Mouse (Mus musculus) intestine, embryonic 16.5 days (tissue): ENCODE results near the gene Yipf3. TPM values are rescaled to one million over a fixed set of nuclear protein-coding genes. Genes with fewer than 3 reads are reported as not detected.

Experiments used
- ATAC-seq: fragments of 200-750 bp; cut with Nextera tagmentation; 2 replicates; pipeline ENCODE4 v1.8.0; 2017; ENCODE audit warnings: moderate TSS enrichment, moderate library complexity
- H3K27ac ChIP-seq: fragments of 300-500 bp; sonication (generic); 2 replicates; pipeline ENCODE4 v1.5.1; 2014; ENCODE audit warnings: mild to moderate bottlenecking, low read length
- H3K27me3 ChIP-seq: fragments of 300-500 bp; sonication (generic); replicated peaks from 2 replicates; pipeline ENCODE4 v1.6.1; 2014; ENCODE audit warnings: low read length, control low read depth, mixed read lengths; ENCODE audit not compliant: control insufficient read depth, insufficient read depth
- H3K36me3 ChIP-seq: fragments of 300-500 bp; sonication (generic); 2 replicates; pipeline ENCODE4 v1.6.1; 2014; ENCODE audit warnings: low read length, control low read depth; ENCODE audit not compliant: control insufficient read depth, insufficient read depth
- H3K4me1 ChIP-seq: fragments of 300-500 bp; sonication (generic); 2 replicates; pipeline ENCODE4 v1.6.1; 2014; ENCODE audit warnings: low read length, control low read depth, mixed read lengths; ENCODE audit not compliant: control insufficient read depth, insufficient read depth
- H3K4me2 ChIP-seq: fragments of 300-500 bp; sonication (generic); 2 replicates; pipeline ENCODE4 v1.6.1; 2014; ENCODE audit warnings: low read depth, low read length, control low read depth
- H3K4me3 ChIP-seq: fragments of 300-500 bp; sonication (generic); 2 replicates; pipeline ENCODE4 v1.5.1; 2014; ENCODE audit warnings: mild to moderate bottlenecking, low read length
- H3K9ac ChIP-seq: fragments of 300-500 bp; sonication (generic); 2 replicates; pipeline ENCODE4 v1.6.1; 2014; ENCODE audit warnings: low read depth, low read length
- H3K9me3 ChIP-seq: fragments of 300-500 bp; sonication (generic); 2 replicates; pipeline ENCODE4 v1.6.1; 2016; ENCODE audit warnings: low read length, control low read depth; ENCODE audit not compliant: control insufficient read depth
- WGBS: fragments of 180-500 bp; shearing (Covaris S2); extraction: QIAGEN DNeasy Blood & Tissue Kit; methylation state at CpG from one replicate; pipeline ENCODE4 v1.1.7; 2014; 5-methylcytosine and 5-hydroxymethylcytosine counted together
- polyA plus RNA-seq: library from polyadenylated mRNA; unstranded; fragments of >200 nt; fragmentation: Nextera tagmentation; extraction: Ambion mirVana; gene quantifications from 2 replicates; pipeline ENCODE4 v1.2.1, GENCODE M21; 2015

Yipf3 gene
- polyA plus RNA-seq = 122 and 123 TPM in 2 replicates

DNA sequence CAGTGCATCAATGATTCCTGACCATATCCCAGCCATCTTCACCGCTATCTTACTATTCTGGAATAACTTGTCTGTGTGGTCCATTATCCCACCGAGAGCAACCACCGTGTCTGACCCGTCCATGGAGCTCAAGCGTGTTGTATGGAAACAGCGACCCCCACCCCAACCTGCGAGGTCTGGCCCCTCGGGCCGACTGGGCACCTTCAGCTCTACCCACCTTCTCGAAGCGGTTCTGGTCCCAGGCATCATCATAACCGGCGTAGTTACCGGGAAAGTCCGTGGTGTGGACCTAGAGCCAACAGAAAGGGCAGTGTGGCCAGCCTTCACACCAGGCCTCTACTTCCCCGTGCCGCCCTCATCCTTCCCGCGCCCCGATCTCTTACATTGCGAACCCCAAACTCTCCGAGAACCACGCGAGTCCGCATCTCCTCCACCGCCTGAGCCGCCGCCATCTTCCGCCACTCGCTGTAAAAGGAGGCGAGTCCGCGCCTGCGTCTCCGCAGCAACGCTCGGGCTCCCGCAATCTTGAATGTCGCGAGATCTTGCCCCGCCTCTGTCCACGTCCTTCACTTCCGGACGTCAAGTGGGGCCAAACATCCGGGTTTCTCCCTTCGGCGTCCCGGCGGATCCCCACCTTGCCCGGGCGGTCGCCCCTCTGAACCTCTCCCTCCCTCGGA lies at the start of gene Yipf3, which contains the start of gene Polr1c:
Gene Yipf3, plus strand, starts transcription at position 569 of the 677 bp plus-strand sequence.
Gene Polr1c, minus strand, starts transcription at position 543 of the 677 bp plus-strand sequence.
- H3K9ac ChIP-seq = peak within 1 kb of the TSS; percentile 99
- peaks cover 33% of the 10 kb centered on the region for H3K36me3 ChIP-seq
- H3K4me2 ChIP-seq = peak within 1 kb of the TSS; percentile 89
- peak within 1 kb of the TSS; percentile 99 for H3K4me3 ChIP-seq
- H3K9me3 ChIP-seq = no peaks in the 10 kb centered on the region
- ATAC-seq = peak; percentile 94
- H3K4me1 ChIP-seq = peaks cover 17% of the 10 kb centered on the region
- no peaks in the 10 kb centered on the region for H3K27me3 ChIP-seq
- H3K27ac ChIP-seq = peak within 1 kb of the TSS; percentile 76
- WGBS = under 1% methylated on average over 53 of the region's 53 CpGs

- Histone ChIP-seq H3K9ac (no peak overlapping the region), H3K36me3 (peaks cover 4% of the 10 kb centered on the region; the same call in 1 of the 2 replicates), H3K4me3 (peak overlapping the region; percentile 97), H3K27ac (no peak overlapping the region), H3K27me3 (no peaks in the 10 kb centered on the region), H3K4me1 (peaks cover 15% of the 10 kb centered on the region), H3K4me2 (peak overlapping the region; percentile 73), H3K9me3 (no peaks in the 10 kb centered on the region)
- no peak for ATAC-seq
- WGBS = 48% methylated on average over 6 of the region's 6 CpGs
Observed at GRCm38 (mm10) chr17:46201151-46201550, 46.7 kb upstream of the Yipf3 start.

GRCm38 (mm10) chr17:46202421-46203071 lies 45.3 kb upstream of the Yipf3 start, which contains the start of the genes Polh and Xpo5:
Gene Polh (minus strand): TSS chr17:46202645.
Gene Xpo5 (plus strand): TSS chr17:46202782.
- under 1% methylated on average over 66 of the region's 66 CpGs for WGBS

DNA sequence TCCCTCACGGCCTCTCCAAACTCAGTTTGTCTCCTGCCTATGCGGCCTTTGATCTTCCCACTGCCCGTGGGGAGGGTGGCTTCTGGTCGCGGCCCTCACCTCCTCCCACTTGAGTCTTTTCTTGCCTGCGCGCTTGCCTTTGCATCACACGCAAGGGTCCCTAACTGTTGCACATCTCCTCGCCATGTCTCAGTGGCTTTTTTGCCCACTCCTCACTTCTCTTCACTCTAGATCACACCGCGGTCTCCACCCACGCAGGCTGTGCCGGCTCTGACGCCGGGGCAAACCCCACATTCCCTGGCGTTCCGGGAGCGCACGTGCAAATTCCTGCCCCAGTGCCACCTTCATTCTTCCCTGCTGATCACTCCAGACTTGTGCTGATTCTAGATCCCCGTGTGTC lies 44.8 kb upstream of the Yipf3 start:
- peaks cover 7% of the 10 kb centered on the region; the same call in 1 of the 2 replicates for H3K36me3 ChIP-seq
- H3K27me3 ChIP-seq = no peaks in the 10 kb centered on the region
- H3K4me3 ChIP-seq = peak overlapping the region; percentile 97
- ATAC-seq = peak; percentile 17
- no peaks in the 10 kb centered on the region for H3K9me3 ChIP-seq
- H3K4me1 ChIP-seq = peaks cover 15% of the 10 kb centered on the region
- H3K27ac ChIP-seq = peak overlapping the region; percentile 75
- 0% methylated on average over 20 of the region's 20 CpGs for WGBS
- peak overlapping the region; percentile 77 for H3K4me2 ChIP-seq
- peak overlapping the region; percentile 92 for H3K9ac ChIP-seq

More at GRCm38 (mm10) chr17:46202421-46203071, 45.3 kb upstream of the Yipf3 start, which contains the start of the genes Polh and Xpo5:
- Histone ChIP-seq H3K9me3 (no peaks in the 10 kb centered on the region), H3K4me3 (peak within 1 kb of the TSS; percentile 97), H3K36me3 (peaks cover 2% of the 10 kb centered on the region; the same call in 1 of the 2 replicates), H3K27me3 (no peaks in the 10 kb centered on the region), H3K4me2 (peak within 1 kb of the TSS; percentile 77), H3K9ac (peak within 1 kb of the TSS; percentile 92), H3K27ac (peak within 1 kb of the TSS; percentile 88), H3K4me1 (peaks cover 15% of the 10 kb centered on the region)
- ATAC-seq = peak; percentile 97

GRCm38 (mm10) chr17:46206676-46207075 lies 41.2 kb upstream of the Yipf3 start:
- Histone ChIP-seq H3K9ac (no peak overlapping the region), H3K4me2 (no peak overlapping the region), H3K4me3 (no peak overlapping the region), H3K4me1 (peaks cover 10% of the 10 kb centered on the region), H3K36me3 (peaks cover 17% of the 10 kb centered on the region; the same call in 1 of the 2 replicates), H3K27ac (no peak overlapping the region), H3K9me3 (no peaks in the 10 kb centered on the region), H3K27me3 (no peaks in the 10 kb centered on the region)
- ATAC-seq = no peak

GRCm38 (mm10) chr17:46210550-46210949 lies 37.3 kb upstream of the Yipf3 start:
- no peaks in the 10 kb centered on the region for H3K4me1 ChIP-seq
- H3K4me2 ChIP-seq = no peak overlapping the region
- no peak overlapping the region for H3K9ac ChIP-seq
- H3K36me3 ChIP-seq = peaks cover 29% of the 10 kb centered on the region
- H3K27ac ChIP-seq = no peak overlapping the region
- H3K27me3 ChIP-seq = no peaks in the 10 kb centered on the region
- H3K9me3 ChIP-seq = no peaks in the 10 kb centered on the region
- no peak for ATAC-seq
- no peak overlapping the region for H3K4me3 ChIP-seq
- 80% methylated on average over 3 of the region's 3 CpGs for WGBS

DNA sequence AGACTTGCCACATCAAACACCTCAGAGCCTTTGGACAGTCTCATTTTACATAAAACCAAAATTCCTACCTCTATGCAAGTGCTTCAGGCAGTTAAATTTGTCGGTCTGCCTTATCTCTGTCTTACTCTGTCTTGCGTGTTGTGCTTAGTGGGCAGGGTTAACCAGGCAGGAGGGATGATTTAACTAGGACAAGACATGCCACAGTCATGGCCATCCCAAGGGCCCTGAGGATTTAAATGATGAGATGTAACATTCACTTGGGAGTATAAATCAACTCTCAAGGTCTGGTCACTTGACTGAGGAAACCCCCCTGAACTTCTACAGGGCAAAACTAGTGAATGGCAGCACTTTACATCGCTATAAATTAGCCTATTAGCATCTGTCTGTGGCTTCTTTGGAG lies 26.3 kb upstream of the Yipf3 start:
- no peak overlapping the region for H3K4me3 ChIP-seq
- no peak overlapping the region for H3K4me2 ChIP-seq
- H3K9me3 ChIP-seq = no peaks in the 10 kb centered on the region
- WGBS = 94% methylated on average over 3 of the region's 3 CpGs
- no peaks in the 10 kb centered on the region for H3K27me3 ChIP-seq
- ATAC-seq = no peak
- no peak overlapping the region for H3K27ac ChIP-seq
- peaks cover 9% of the 10 kb centered on the region; the same call in 1 of the 2 replicates for H3K36me3 ChIP-seq
- H3K9ac ChIP-seq = no peak overlapping the region
- no peaks in the 10 kb centered on the region for H3K4me1 ChIP-seq

- Histone ChIP-seq H3K9me3 (no peaks in the 10 kb centered on the region), H3K9ac (no peak overlapping the region), H3K4me3 (no peak overlapping the region), H3K27ac (no peak overlapping the region), H3K27me3 (no peaks in the 10 kb centered on the region), H3K4me2 (no peak overlapping the region), H3K36me3 (peaks cover 16% of the 10 kb centered on the region), H3K4me1 (no peaks in the 10 kb centered on the region)
- 85% methylated on average over 7 of the region's 7 CpGs for WGBS
- ATAC-seq = no peak
Observed at GRCm38 (mm10) chr17:46227576-46227975, 20.3 kb upstream of the Yipf3 start.

DNA sequence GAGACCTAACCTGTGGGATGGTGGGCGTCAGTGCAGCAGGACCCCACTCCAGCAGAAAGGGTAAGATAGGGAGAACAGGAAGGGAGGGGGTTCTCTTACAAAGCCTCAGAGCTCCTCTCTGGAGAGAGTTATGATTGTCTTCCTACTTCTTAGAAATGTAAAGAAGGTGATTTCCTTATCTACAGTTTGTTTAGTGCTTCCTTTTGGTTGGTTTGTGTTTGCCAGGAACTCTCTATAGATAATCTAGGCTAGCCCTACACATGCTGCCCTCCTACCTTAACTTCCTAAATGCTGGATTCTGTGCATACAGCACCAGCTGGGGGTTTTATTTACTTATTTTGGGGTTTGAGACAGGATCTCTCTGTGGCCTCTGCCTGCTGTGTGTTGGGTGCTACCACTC lies 11.8 kb upstream of the Yipf3 start:
- Histone ChIP-seq H3K27me3 (no peaks in the 10 kb centered on the region), H3K27ac (no peak overlapping the region), H3K9ac (no peak overlapping the region), H3K36me3 (peaks cover 20% of the 10 kb centered on the region), H3K4me3 (no peak overlapping the region), H3K4me1 (no peaks in the 10 kb centered on the region), H3K4me2 (no peak overlapping the region), H3K9me3 (no peaks in the 10 kb centered on the region)
- whole genome bisulfite sequencing = 100% methylated on average over 1 of the region's 1 CpGs
- ATAC-seq = no peak
